Mouse (Mus musculus): ENCODE results near the gene Pcnt. TPM values are rescaled to one million over a fixed set of nuclear protein-coding genes. Genes with fewer than 3 reads are reported as not detected.

Pcnt gene
- polyA plus RNA-seq, 1 experiment from 2014 or later: 18.3 TPM

GRCm38 (mm10) chr10:76439107-76439890 is 3.3 kb downstream of the Pcnt start:
- 75% methylated on average over 9 of the region's 9 CpGs for WGBS
- Histone ChIP-seq H3K4me3 (ENCODE audit: low read length) (no peak overlapping the region), H3K4me1 (replicated peaks; ENCODE audit: control insufficient read depth, insufficient read depth, low read length) (peaks cover 13% of the 10 kb centered on the region), H3K27me3 (ENCODE audit: control insufficient read depth, insufficient read depth, low read depth, low read length) (no peaks in the 10 kb centered on the region), H3K27ac (ENCODE audit: low read length) (peak overlapping the region; percentile 72), H3K4me2 (ENCODE audit: low read depth, low read length) (no peak overlapping the region), H3K9ac (ENCODE audit: low read length) (no peak overlapping the region), H3K36me3 (ENCODE audit: control insufficient read depth, insufficient read depth, low read length) (peaks cover 28% of the 10 kb centered on the region), H3K9me3 (ENCODE audit: control insufficient read depth, low read length) (no peaks in the 10 kb centered on the region)
- ATAC-seq (ENCODE audit: low read depth): no peak

- no peak for ATAC-seq (ENCODE audit: low read depth)
- no peak overlapping the region for H3K27ac ChIP-seq (ENCODE audit: low read length)
Measured at GRCm38 (mm10) chr10:76433925-76434324, 8.7 kb downstream of the Pcnt start.

GRCm38 (mm10) chr10:76425674-76426073 is 16.9 kb downstream of the Pcnt start:
- ATAC-seq (ENCODE audit: low read depth): no peak
- 91% methylated on average over 7 of the region's 7 CpGs for WGBS
- Histone ChIP-seq H3K4me2 (ENCODE audit: low read depth, low read length) (no peak overlapping the region), H3K27me3 (ENCODE audit: control insufficient read depth, insufficient read depth, low read depth, low read length) (no peaks in the 10 kb centered on the region), H3K9ac (ENCODE audit: low read length) (no peak overlapping the region), H3K4me1 (replicated peaks; ENCODE audit: control insufficient read depth, insufficient read depth, low read length) (no peaks in the 10 kb centered on the region), H3K9me3 (ENCODE audit: control insufficient read depth, low read length) (no peaks in the 10 kb centered on the region), H3K36me3 (ENCODE audit: control insufficient read depth, insufficient read depth, low read length) (peaks cover 62% of the 10 kb centered on the region), H3K27ac (ENCODE audit: low read length) (no peak overlapping the region), H3K4me3 (ENCODE audit: low read length) (no peak overlapping the region)

More at GRCm38 (mm10) chr10:76433925-76434324, 8.7 kb downstream of the Pcnt start:
- Histone ChIP-seq H3K4me2 (ENCODE audit: low read depth, low read length) (no peak overlapping the region), H3K9me3 (ENCODE audit: control insufficient read depth, low read length) (no peaks in the 10 kb centered on the region), H3K4me3 (ENCODE audit: low read length) (no peak overlapping the region), H3K4me1 (replicated peaks; ENCODE audit: control insufficient read depth, insufficient read depth, low read length) (no peaks in the 10 kb centered on the region), H3K36me3 (ENCODE audit: control insufficient read depth, insufficient read depth, low read length) (peaks cover 65% of the 10 kb centered on the region), H3K27me3 (ENCODE audit: control insufficient read depth, insufficient read depth, low read depth, low read length) (no peaks in the 10 kb centered on the region), H3K9ac (ENCODE audit: low read length) (no peak overlapping the region)
- WGBS: 81% methylated on average over 11 of the region's 11 CpGs

GRCm38 (mm10) chr10:76416811-76417210 is 25.8 kb downstream of the Pcnt start:
- no peak overlapping the region for H3K4me2 ChIP-seq (ENCODE audit: low read depth, low read length)
- no peak overlapping the region for H3K27ac ChIP-seq (ENCODE audit: low read length)
- no peak for ATAC-seq (ENCODE audit: low read depth)
- WGBS: 92% methylated on average over 12 of the region's 12 CpGs
- H3K4me1 ChIP-seq (replicated peaks; ENCODE audit: control insufficient read depth, insufficient read depth, low read length): no peaks in the 10 kb centered on the region
- H3K27me3 ChIP-seq (ENCODE audit: control insufficient read depth, insufficient read depth, low read depth, low read length): no peaks in the 10 kb centered on the region
- H3K9me3 ChIP-seq (ENCODE audit: control insufficient read depth, low read length): no peaks in the 10 kb centered on the region
- no peak overlapping the region for H3K4me3 ChIP-seq (ENCODE audit: low read length)
- H3K9ac ChIP-seq (ENCODE audit: low read length): no peak overlapping the region
- H3K36me3 ChIP-seq (ENCODE audit: control insufficient read depth, insufficient read depth, low read length): peaks cover 47% of the 10 kb centered on the region

GRCm38 (mm10) chr10:76408520-76408919 is 34.1 kb downstream of the Pcnt start:
- H3K4me1 ChIP-seq (replicated peaks; ENCODE audit: control insufficient read depth, insufficient read depth, low read length): no peaks in the 10 kb centered on the region
- no peak overlapping the region for H3K4me3 ChIP-seq (ENCODE audit: low read length)
- H3K9me3 ChIP-seq (ENCODE audit: control insufficient read depth, low read length): no peaks in the 10 kb centered on the region
- WGBS: 96% methylated on average over 10 of the region's 10 CpGs
- H3K4me2 ChIP-seq (ENCODE audit: low read depth, low read length): no peak overlapping the region
- no peak overlapping the region for H3K9ac ChIP-seq (ENCODE audit: low read length)
- no peaks in the 10 kb centered on the region for H3K27me3 ChIP-seq (ENCODE audit: control insufficient read depth, insufficient read depth, low read depth, low read length)
- ATAC-seq (ENCODE audit: low read depth): no peak
- H3K36me3 ChIP-seq (ENCODE audit: control insufficient read depth, insufficient read depth, low read length): peaks cover 51% of the 10 kb centered on the region
- no peak overlapping the region for H3K27ac ChIP-seq (ENCODE audit: low read length)

GRCm38 (mm10) chr10:76392596-76392995 is 50.0 kb downstream of the Pcnt start:
- H3K4me2 ChIP-seq (ENCODE audit: low read depth, low read length): no peak overlapping the region
- 91% methylated on average over 12 of the region's 12 CpGs for WGBS
- no peaks in the 10 kb centered on the region for H3K9me3 ChIP-seq (ENCODE audit: control insufficient read depth, low read length)
- no peak overlapping the region for H3K4me3 ChIP-seq (ENCODE audit: low read length)
- H3K27me3 ChIP-seq (ENCODE audit: control insufficient read depth, insufficient read depth, low read depth, low read length): no peaks in the 10 kb centered on the region
- no peaks in the 10 kb centered on the region for H3K4me1 ChIP-seq (replicated peaks; ENCODE audit: control insufficient read depth, insufficient read depth, low read length)
- no peak overlapping the region for H3K27ac ChIP-seq (ENCODE audit: low read length)
- no peak for ATAC-seq (ENCODE audit: low read depth)
- H3K9ac ChIP-seq (ENCODE audit: low read length): no peak overlapping the region
- H3K36me3 ChIP-seq (ENCODE audit: control insufficient read depth, insufficient read depth, low read length): peaks cover 34% of the 10 kb centered on the region

- H3K36me3 ChIP-seq (ENCODE audit: control insufficient read depth, insufficient read depth, low read length): peaks cover 38% of the 10 kb centered on the region
- ATAC-seq (ENCODE audit: low read depth): no peak
- H3K4me3 ChIP-seq (ENCODE audit: low read length): no peak overlapping the region
- H3K4me1 ChIP-seq (replicated peaks; ENCODE audit: control insufficient read depth, insufficient read depth, low read length): no peaks in the 10 kb centered on the region
- 82% methylated on average over 9 of the region's 9 CpGs for WGBS
- H3K9ac ChIP-seq (ENCODE audit: low read length): no peak overlapping the region
- no peaks in the 10 kb centered on the region for H3K27me3 ChIP-seq (ENCODE audit: control insufficient read depth, insufficient read depth, low read depth, low read length)
- no peak overlapping the region for H3K27ac ChIP-seq (ENCODE audit: low read length)
- H3K9me3 ChIP-seq (ENCODE audit: control insufficient read depth, low read length): no peaks in the 10 kb centered on the region
- H3K4me2 ChIP-seq (ENCODE audit: low read depth, low read length): no peak overlapping the region
Measured at GRCm38 (mm10) chr10:76391786-76392185, 50.8 kb downstream of the Pcnt start.

- Histone ChIP-seq H3K4me2 (ENCODE audit: low read depth, low read length) (no peak overlapping the region), H3K36me3 (ENCODE audit: control insufficient read depth, insufficient read depth, low read length) (peaks cover 34% of the 10 kb centered on the region), H3K9me3 (ENCODE audit: control insufficient read depth, low read length) (no peaks in the 10 kb centered on the region), H3K4me1 (replicated peaks; ENCODE audit: control insufficient read depth, insufficient read depth, low read length) (no peaks in the 10 kb centered on the region), H3K9ac (ENCODE audit: low read length) (no peak overlapping the region), H3K27me3 (ENCODE audit: control insufficient read depth, insufficient read depth, low read depth, low read length) (no peaks in the 10 kb centered on the region), H3K27ac (ENCODE audit: low read length) (no peak overlapping the region), H3K4me3 (ENCODE audit: low read length) (no peak overlapping the region)
- no peak for ATAC-seq (ENCODE audit: low read depth)
- WGBS: 96% methylated on average over 9 of the region's 9 CpGs
Measured at GRCm38 (mm10) chr10:76391166-76391565, 51.4 kb downstream of the Pcnt start.

GRCm38 (mm10) chr10:76374981-76375380 is 67.6 kb downstream of the Pcnt start:
- no peaks in the 10 kb centered on the region for H3K27me3 ChIP-seq (ENCODE audit: control insufficient read depth, insufficient read depth, low read depth, low read length)
- H3K4me3 ChIP-seq (ENCODE audit: low read length): no peak overlapping the region
- no peaks in the 10 kb centered on the region for H3K9me3 ChIP-seq (ENCODE audit: control insufficient read depth, low read length)
- 94% methylated on average over 18 of the region's 18 CpGs for WGBS
- no peak overlapping the region for H3K9ac ChIP-seq (ENCODE audit: low read length)
- no peak for ATAC-seq (ENCODE audit: low read depth)
- no peaks in the 10 kb centered on the region for H3K4me1 ChIP-seq (replicated peaks; ENCODE audit: control insufficient read depth, insufficient read depth, low read length)
- peaks cover 41% of the 10 kb centered on the region for H3K36me3 ChIP-seq (ENCODE audit: control insufficient read depth, insufficient read depth, low read length)
- H3K4me2 ChIP-seq (ENCODE audit: low read depth, low read length): no peak overlapping the region
- no peak overlapping the region for H3K27ac ChIP-seq (ENCODE audit: low read length)

Measured in lung, embryonic 16.5 days (tissue).